Mouse (Mus musculus): Measurements from ENCODE around the gene 4930404H24Rik. TPM values are rescaled to one million over a fixed set of nuclear protein-coding genes. Genes with fewer than 3 reads are reported as not detected.
"Not testable (repeated sequence)": the region's sequence is repeated elsewhere in the genome, so short reads cannot be mapped to it uniquely, and the experiment has no call there.

Gene 4930404H24Rik
- polyA plus RNA-seq, 2 experiments from 2014 or later: not detected

- ATAC-seq: no peak
These were observed 13.1 kb upstream of the 4930404H24Rik start for GRCm38 (mm10) chr2:153479486-153479885.

DNA sequence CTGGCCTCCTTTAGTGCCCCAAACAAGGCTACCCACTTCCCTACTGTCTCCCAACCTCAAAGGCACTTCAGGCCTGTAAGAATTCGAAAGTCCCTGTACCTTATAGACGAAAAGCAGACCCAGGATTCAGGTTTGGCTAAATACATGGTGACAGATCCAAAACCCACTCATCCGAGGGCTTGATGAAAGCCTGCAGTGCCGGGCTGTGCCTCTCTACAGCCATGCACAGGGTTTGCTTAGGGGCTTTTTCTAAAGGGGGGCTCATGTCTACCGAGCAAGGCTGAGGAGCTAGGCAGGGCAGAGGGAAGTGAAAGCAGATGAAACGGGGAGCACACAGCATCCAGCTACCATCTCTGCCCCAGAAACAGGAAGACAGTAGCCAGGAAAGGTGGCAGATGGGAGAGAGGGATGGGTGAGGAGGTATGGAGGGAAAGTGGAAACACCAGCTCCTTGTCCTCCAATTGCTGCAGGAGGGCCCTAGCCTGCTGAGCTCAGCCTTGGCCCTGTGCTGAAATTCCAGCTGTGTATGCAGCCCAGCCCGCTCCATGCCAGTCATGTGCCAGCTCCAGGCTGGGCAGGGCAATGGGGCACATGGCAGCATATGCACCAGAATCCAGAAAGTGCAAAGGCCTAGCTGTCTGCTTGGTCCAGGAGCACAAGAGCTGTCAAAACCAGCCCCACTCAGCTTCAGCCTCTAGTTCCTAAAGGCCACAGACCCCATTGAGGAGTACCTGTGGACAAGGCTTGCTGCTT is 11.3 kb upstream of the 4930404H24Rik start:
- no peak for ATAC-seq

- ATAC-seq: no peak
These were observed 10.8 kb upstream of the 4930404H24Rik start for GRCm38 (mm10) chr2:153481861-153482120.

- no peak for ATAC-seq
These were observed 9.2 kb upstream of the 4930404H24Rik start for GRCm38 (mm10) chr2:153483118-153483983.

GRCm38 (mm10) chr2:153484071-153484470 is 8.5 kb upstream of the 4930404H24Rik start:
- ATAC-seq: no peak

- ATAC-seq: no peak
These were observed 2.5 kb upstream of the 4930404H24Rik start for GRCm38 (mm10) chr2:153490116-153490515.

GRCm38 (mm10) chr2:153490940-153491339 is 1.6 kb upstream of the 4930404H24Rik start:
- ATAC-seq: no peak

DNA sequence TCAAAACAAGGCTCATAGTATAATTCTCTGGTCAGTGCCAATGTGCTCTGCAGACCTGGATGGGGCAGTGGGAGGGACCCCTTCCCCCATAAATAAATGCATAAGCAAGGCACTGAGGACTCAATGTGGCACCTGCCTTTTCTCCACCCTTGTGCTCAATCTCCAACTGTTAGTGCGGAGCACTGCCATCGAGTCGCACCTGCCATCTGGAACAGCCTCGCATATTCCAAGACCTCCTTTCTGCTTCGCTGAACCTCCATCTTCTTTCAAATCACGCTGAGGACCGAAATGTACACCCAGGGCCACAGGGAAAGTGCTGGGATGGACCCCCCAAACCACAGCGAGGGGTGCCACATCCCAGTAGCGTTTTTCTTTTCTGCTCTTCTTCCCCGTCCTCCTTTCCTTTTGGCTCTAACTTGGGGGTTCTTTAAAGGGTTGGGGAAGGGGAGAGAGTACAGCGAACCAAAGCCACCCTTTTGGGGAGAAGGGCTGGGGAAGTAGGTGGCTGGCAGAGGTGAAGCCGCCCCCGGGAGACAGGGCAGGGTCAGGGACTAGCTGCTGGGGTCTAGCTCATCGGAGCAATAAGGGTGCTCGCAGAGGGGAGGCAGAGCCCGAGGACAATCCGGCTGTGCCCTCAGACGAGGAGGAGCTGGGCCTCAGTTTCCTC is 945 bp upstream of the 4930404H24Rik start:
- ATAC-seq: no peak

- no peak for ATAC-seq
These were observed 442 bp upstream of the 4930404H24Rik start for GRCm38 (mm10) chr2:153492179-153492517.

GRCm38 (mm10) chr2:153493393-153493731 is 772 bp downstream of the 4930404H24Rik start:
- no peak for ATAC-seq

GRCm38 (mm10) chr2:153493781-153494292 is 1.2 kb downstream of the 4930404H24Rik start:
- ATAC-seq: peak; percentile 16

GRCm38 (mm10) chr2:153494293-153494811 is 1.8 kb downstream of the 4930404H24Rik start:
- ATAC-seq: peak; percentile 33

DNA sequence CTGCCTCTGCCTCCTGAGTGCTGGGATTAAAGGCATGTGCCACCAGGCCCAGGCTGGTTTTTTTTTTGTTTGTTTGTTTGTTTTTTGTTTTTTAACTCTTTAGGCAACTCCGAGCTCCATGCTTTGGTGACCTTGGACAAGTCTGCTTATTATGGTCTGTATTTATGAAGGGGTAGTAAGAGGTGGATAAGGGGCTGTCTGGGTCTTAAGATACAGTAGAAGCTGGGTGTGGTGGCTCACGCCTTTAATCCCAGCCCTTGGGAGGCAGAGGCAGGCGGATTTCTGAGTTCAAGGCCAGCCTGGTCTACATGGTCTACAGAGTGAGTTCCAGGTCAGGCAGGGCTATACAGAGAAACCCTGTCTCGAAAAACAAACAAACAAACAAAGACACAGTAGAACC is 2.8 kb downstream of the 4930404H24Rik start:
- ATAC-seq: not testable (repeated sequence)

GRCm38 (mm10) chr2:153495818-153496217 is 3.2 kb downstream of the 4930404H24Rik start:
- ATAC-seq: peak; percentile 51

DNA sequence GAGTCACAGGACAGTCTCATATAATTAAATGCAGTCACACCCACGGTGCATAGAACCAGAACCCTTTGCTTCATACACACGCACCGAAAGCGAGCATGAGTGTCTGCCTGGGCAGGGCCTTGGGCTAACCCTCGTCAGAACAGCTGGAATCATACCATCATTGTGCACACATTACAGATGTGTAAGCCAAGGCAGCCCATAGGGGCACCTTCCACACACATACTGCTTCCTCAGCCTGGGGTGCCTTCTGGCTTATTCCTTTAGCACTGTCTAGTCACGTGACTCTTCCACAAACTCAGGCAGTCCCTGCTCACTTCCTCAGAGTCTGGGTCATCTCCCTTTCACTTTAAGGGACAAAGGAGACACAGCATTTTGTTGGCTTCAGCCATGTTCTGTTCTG is 3.7 kb downstream of the 4930404H24Rik start:
- no peak for ATAC-seq

- ATAC-seq: no peak
These were observed 4.3 kb downstream of the 4930404H24Rik start for GRCm38 (mm10) chr2:153496898-153497297.

DNA sequence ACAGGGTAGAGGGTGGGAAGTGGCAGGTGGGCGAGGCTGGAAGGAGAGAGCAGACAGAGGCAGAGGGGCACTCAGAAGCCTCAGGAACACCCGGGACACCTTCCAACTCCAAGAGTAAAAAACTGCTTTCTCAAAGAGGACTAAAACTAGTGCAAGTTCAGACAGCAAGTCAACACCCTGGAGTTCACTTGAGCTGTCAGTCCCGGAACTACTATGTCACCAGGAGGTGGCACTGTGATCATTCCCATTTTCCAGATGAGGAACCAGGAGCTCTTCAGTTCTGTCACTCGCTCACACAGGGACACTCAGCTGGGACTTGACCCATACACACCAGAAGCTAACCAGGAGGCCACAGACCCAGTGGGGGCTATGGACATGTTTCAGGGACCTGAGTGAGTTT is 6.6 kb downstream of the 4930404H24Rik start:
- ATAC-seq: no peak

DNA sequence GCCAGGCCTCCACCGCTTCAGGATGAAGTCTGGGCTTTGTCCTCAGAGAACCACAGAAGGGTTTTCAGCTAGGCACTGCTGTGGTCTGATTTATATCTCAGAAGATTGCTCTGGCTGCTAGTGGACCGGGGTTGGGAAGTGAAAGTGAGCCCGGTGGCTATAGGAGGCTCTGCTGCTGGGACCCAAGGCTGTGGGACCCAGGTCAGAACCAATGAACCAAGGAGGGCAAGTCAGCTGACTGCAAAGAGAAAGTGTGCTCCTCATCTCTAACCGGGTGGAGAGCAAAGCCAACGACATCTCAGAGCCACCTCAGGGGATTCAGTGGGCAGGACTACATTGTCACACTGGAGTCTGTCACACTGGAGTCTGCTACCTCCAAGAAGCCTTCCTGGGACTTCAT is 13.8 kb downstream of the 4930404H24Rik start:
- no peak for ATAC-seq

GRCm38 (mm10) chr2:153507969-153508368 is 15.4 kb downstream of the 4930404H24Rik start:
- no peak for ATAC-seq

DNA sequence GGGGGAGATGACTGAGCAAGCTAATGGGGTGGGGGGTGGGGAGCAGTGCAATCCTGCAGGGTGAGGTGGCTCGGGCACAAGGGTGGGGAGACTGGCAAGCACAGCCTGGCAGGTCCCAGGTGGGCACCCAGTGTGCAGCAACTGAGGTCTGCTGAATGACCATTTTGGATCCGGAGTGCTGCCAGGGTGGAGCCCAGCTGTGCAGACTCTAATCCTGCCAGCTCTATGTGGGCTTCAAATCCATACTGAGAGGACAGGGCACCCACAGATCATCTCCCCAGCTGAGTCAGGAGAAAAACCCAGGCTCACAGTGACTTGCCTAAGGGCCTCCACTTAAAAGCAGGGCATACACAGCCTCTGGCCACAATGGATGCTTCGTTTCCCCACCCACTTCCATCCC is 15.8 kb downstream of the 4930404H24Rik start:
- no peak for ATAC-seq

DNA sequence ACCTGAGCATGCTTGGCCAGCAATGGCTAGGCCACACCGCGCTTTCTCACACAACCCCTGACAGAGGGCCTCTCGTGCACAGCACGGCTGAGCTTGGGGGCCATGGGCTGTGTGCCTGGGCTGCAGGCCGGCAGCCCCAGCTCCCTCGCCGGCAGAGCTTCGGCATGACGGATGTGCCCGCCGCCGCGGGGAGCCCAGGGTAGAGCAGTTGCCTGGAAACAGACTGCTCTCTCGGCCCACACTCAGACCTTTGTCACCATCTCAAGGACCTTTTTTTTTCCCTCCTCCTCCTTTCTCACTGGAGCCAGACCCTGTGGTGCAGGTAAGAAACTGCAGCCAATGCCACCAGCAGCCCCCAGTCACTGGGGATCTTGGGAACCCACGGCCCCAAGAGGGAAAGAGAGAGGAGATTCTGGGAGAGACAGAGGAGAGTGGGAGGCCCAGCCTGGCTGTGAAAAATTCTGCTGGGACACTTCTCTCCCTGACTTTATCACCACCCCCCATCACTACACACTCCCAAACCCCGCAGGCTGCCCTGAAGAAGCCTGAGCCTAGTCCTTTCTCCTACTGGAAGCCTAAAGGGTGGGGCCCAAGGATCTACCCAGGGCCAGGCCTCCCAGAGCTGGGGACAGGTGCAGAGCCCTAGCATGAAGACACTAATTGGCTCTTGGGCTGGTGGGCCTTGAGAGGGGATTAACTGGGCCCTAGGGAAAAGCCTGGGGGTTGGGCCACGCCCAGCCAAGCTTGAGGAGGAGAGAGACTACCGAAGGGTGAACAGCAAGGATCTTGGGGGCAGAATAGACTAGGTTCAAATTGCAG is 16.8 kb downstream of the 4930404H24Rik start:
- no peak for ATAC-seq

DNA sequence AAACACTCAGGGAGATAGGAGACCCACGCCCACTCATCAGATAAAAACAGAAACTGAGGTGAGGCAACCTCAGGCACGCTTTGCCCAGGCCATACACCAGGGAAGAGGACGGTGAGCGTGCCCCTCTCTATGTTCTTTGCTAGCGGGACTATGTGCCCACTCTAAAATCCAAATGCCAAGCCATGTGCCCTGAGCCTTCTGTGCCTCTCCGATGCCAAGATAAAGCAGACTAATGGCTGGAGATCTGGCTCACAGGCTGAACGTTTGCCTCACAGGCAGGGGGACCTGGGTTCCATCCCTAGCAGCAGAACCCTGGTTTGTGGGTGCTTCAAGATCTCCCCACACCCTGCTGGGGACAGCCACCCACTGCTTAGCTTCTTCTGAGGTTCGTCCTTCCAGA is 17.5 kb downstream of the 4930404H24Rik start:
- ATAC-seq: no peak

Data from activated CD4-positive, CD25-positive, alpha-beta regulatory T cell, adult 4 months (primary cell).